Mouse (Mus musculus): ENCODE measurements around the gene Trio. TPM values are rescaled to one million over a fixed set of nuclear protein-coding genes. Genes with fewer than 3 reads are reported as not detected.

Gene Trio
- polyA plus RNA-seq, 1 experiment, result 56.3 TPM

DNA sequence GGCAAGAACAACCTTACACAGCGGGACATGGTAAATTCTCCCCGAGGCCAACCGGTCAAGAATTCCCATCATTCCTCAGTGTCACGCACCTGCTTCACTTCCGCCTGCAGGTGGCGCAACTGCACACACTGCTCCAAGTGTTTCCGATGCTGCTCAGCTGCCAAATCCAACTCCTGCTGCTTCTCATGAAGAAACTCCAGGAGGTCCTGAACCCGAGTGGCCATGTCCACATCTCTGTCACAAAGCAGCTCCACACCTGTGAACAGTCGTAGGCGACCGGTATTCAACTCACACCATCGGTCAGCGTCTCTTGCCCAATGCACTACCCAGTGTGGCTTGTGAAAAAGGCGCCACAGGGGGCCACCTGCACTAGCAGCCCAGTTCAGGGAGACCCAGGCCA, 174.7 kb downstream of the Trio start:
- Histone ChIP-seq H3K4me2 (ENCODE audit: low read depth) (no peak overlapping the region), H3K36me3 (ENCODE audit: control insufficient read depth, insufficient read depth) (peaks cover 83% of the 10 kb centered on the region), H3K79me2 (ENCODE audit: control insufficient read depth, insufficient read depth) (no peaks in the 10 kb centered on the region), H3K4me3 (no peak overlapping the region), H3ac (ENCODE audit: control insufficient read depth, insufficient read length) (no peak overlapping the region), H3K27me3 (ENCODE audit: control insufficient read depth, insufficient read depth, insufficient read length) (no peaks in the 10 kb centered on the region)
- peak in 2 of 3 experiments; percentile 11 to 20 for TF ChIP-seq MYOD1 (IDR thresholded peaks at IDR 0.05; ENCODE audit: control insufficient read depth in 1 of 3, insufficient read length in 2 of 3, low read depth in 2 of 3)
- peak; percentile 26 for TF ChIP-seq POLR2A (IDR thresholded peaks at IDR 0.05; ENCODE audit: insufficient read length, low read depth)
- no peak for TF ChIP-seq SRF (IDR thresholded peaks at IDR 0.05; ENCODE audit: control insufficient read depth, insufficient read length, low read depth)
- TF ChIP-seq TCF12 (IDR thresholded peaks at IDR 0.05; ENCODE audit: insufficient read depth, poor library complexity, severe bottlenecking), result no peak
- TF ChIP-seq MYOG (IDR thresholded peaks at IDR 0.05; ENCODE audit: control insufficient read depth in 1 of 3, insufficient read depth in 1 of 3, insufficient read length in 2 of 3, low read depth in 2 of 3), result peak in 1 of 3 experiments; percentile 22
- no peak for TF ChIP-seq CEBPB (IDR thresholded peaks at IDR 0.05; ENCODE audit: insufficient read depth, poor library complexity, severe bottlenecking)

- Histone ChIP-seq H3ac (ENCODE audit: control insufficient read depth, insufficient read length) (no peak overlapping the region), H3K36me3 (ENCODE audit: control insufficient read depth, insufficient read depth) (peaks cover 77% of the 10 kb centered on the region), H3K79me2 (ENCODE audit: control insufficient read depth, insufficient read depth) (no peaks in the 10 kb centered on the region), H3K4me2 (ENCODE audit: low read depth) (no peak overlapping the region), H3K27me3 (ENCODE audit: control insufficient read depth, insufficient read depth, insufficient read length) (no peaks in the 10 kb centered on the region), H3K4me3 (no peak overlapping the region)
- TF ChIP-seq E2F4 (IDR thresholded peaks at IDR 0.05; ENCODE audit: insufficient read depth), result no peak
- TF ChIP-seq POLR2A (IDR thresholded peaks at IDR 0.05; ENCODE audit: insufficient read length, low read depth), result no peak
- no peak for TF ChIP-seq SRF (IDR thresholded peaks at IDR 0.05; ENCODE audit: control insufficient read depth, insufficient read length, low read depth)
- TF ChIP-seq CEBPB (IDR thresholded peaks at IDR 0.05; ENCODE audit: insufficient read depth, poor library complexity, severe bottlenecking), result no peak
- TF ChIP-seq MYOG (IDR thresholded peaks at IDR 0.05; ENCODE audit: control insufficient read depth in 1 of 3, insufficient read depth in 1 of 3, insufficient read length in 2 of 3, low read depth in 2 of 3), result no peak
- TF ChIP-seq TCF3 (IDR thresholded peaks at IDR 0.05; ENCODE audit: insufficient read length, low read depth), result no peak
- no peak for TF ChIP-seq POLR2AphosphoS2 (IDR thresholded peaks at IDR 0.05; ENCODE audit: insufficient read length, low read depth)
- no peak for TF ChIP-seq REST (IDR thresholded peaks at IDR 0.05; ENCODE audit: insufficient read depth, insufficient read length)
- TF ChIP-seq TCF12 (IDR thresholded peaks at IDR 0.05; ENCODE audit: insufficient read depth, poor library complexity, severe bottlenecking), result no peak
- TF ChIP-seq USF1 (IDR thresholded peaks at IDR 0.05; ENCODE audit: low read depth), result no peak
- no peak for TF ChIP-seq MAX (IDR thresholded peaks at IDR 0.05; ENCODE audit: low read depth)
- no peak for TF ChIP-seq MYOD1 (IDR thresholded peaks at IDR 0.05; ENCODE audit: control insufficient read depth in 1 of 3, insufficient read length in 2 of 3, low read depth in 2 of 3)
Measured at GRCm38 (mm10) chr15:27849910-27850309, 175.7 kb downstream of the Trio start.

- Histone ChIP-seq H3K27me3 (ENCODE audit: control insufficient read depth, insufficient read depth, insufficient read length) (no peaks in the 10 kb centered on the region), H3K4me3 (no peak overlapping the region), H3ac (ENCODE audit: control insufficient read depth, insufficient read length) (no peak overlapping the region), H3K36me3 (ENCODE audit: control insufficient read depth, insufficient read depth) (peaks cover 64% of the 10 kb centered on the region), H3K4me2 (ENCODE audit: low read depth) (no peak overlapping the region), H3K79me2 (ENCODE audit: control insufficient read depth, insufficient read depth) (no peaks in the 10 kb centered on the region)
- TF ChIP-seq POLR2AphosphoS2 (IDR thresholded peaks at IDR 0.05; ENCODE audit: insufficient read length, low read depth) (peak; percentile 33), MYOD1 (IDR thresholded peaks at IDR 0.05; ENCODE audit: control insufficient read depth in 1 of 3, insufficient read length in 2 of 3, low read depth in 2 of 3) (no peak)
Measured at GRCm38 (mm10) chr15:27841696-27842095, 184.0 kb downstream of the Trio start.

- H3K36me3 ChIP-seq (ENCODE audit: control insufficient read depth, insufficient read depth), result peaks cover 72% of the 10 kb centered on the region
- no peak overlapping the region for H3K4me3 ChIP-seq
- no peak overlapping the region for H3K4me2 ChIP-seq (ENCODE audit: low read depth)
- no peaks in the 10 kb centered on the region for H3K79me2 ChIP-seq (ENCODE audit: control insufficient read depth, insufficient read depth)
- no peaks in the 10 kb centered on the region for H3K27me3 ChIP-seq (ENCODE audit: control insufficient read depth, insufficient read depth, insufficient read length)
- TF ChIP-seq SRF (IDR thresholded peaks at IDR 0.05; ENCODE audit: control insufficient read depth, insufficient read length, low read depth) (no peak), POLR2A (IDR thresholded peaks at IDR 0.05; ENCODE audit: insufficient read length, low read depth) (no peak), REST (IDR thresholded peaks at IDR 0.05; ENCODE audit: insufficient read depth, insufficient read length) (no peak), TCF12 (IDR thresholded peaks at IDR 0.05; ENCODE audit: insufficient read depth, poor library complexity, severe bottlenecking) (no peak), MYOG (IDR thresholded peaks at IDR 0.05; ENCODE audit: control insufficient read depth in 1 of 3, insufficient read depth in 1 of 3, insufficient read length in 2 of 3, low read depth in 2 of 3) (no peak), TCF3 (IDR thresholded peaks at IDR 0.05; ENCODE audit: insufficient read length, low read depth) (no peak), E2F4 (IDR thresholded peaks at IDR 0.05; ENCODE audit: insufficient read depth) (no peak), USF1 (IDR thresholded peaks at IDR 0.05; ENCODE audit: low read depth) (no peak), POLR2AphosphoS2 (IDR thresholded peaks at IDR 0.05; ENCODE audit: insufficient read length, low read depth) (no peak), MAX (IDR thresholded peaks at IDR 0.05; ENCODE audit: low read depth) (no peak)
- no peak overlapping the region for H3ac ChIP-seq (ENCODE audit: control insufficient read depth, insufficient read length)
Measured at GRCm38 (mm10) chr15:27840579-27840978, 185.1 kb downstream of the Trio start.

- Histone ChIP-seq H3K79me2 (ENCODE audit: control insufficient read depth, insufficient read depth) (no peaks in the 10 kb centered on the region), H3K27me3 (ENCODE audit: control insufficient read depth, insufficient read depth, insufficient read length) (no peaks in the 10 kb centered on the region), H3K4me2 (ENCODE audit: low read depth) (no peak overlapping the region), H3K36me3 (ENCODE audit: control insufficient read depth, insufficient read depth) (peaks cover 76% of the 10 kb centered on the region), H3ac (ENCODE audit: control insufficient read depth, insufficient read length) (no peak overlapping the region), H3K4me3 (no peak overlapping the region)
- no peak for TF ChIP-seq E2F4 (IDR thresholded peaks at IDR 0.05; ENCODE audit: insufficient read depth)
- no peak for TF ChIP-seq MYOD1 (IDR thresholded peaks at IDR 0.05; ENCODE audit: control insufficient read depth in 1 of 3, insufficient read length in 2 of 3, low read depth in 2 of 3)
- TF ChIP-seq POLR2AphosphoS2 (IDR thresholded peaks at IDR 0.05; ENCODE audit: insufficient read length, low read depth), result no peak
Measured at GRCm38 (mm10) chr15:27840125-27840524, 185.5 kb downstream of the Trio start.

Data from myocyte (in vitro differentiated cells).